Mouse (Mus musculus) thymus, postnatal 10 days (tissue): ENCODE data around the gene Gadd45gip1.

Source experiments
- DNase-seq, 2 experiments: peaks; one replicate each; pipeline ENCODE4 v3.0.0; 2021; ENCODE audit warnings: low spot score in 2 of 2

The Gadd45gip1 gene

DNA sequence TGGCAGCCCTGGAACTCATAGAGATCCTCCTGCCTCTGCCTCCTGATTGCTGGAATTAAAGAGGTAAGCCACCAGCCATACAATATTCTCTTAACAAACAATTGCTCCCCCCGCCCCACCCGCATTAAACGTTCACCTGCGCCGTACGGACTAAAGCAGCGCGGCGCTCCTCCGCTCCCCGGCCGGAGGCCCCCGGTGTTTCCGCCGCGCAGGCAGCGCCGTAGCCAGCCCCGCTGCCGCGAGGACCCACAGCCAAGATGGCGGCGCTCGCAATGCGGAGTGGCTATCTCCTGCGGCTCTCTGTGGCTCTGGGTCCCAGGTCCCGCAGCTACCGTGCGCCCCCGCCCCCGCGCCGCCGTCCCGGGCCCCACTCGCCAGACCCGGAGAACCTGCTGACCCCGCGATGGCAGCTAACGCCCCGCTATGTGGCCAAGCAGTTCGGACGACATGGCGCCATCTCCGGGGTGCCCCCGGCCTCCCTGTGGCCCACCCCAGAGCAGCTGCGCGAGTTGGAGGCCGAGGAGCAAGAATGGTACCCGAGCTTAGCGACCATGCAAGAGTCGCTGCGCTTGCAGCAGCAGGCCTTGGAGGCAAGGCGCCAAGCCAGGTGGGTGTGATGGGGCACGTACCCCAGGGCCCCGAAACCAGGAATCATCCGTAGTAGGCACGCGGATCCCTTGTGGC is 854 bp downstream of the Gadd45gip1 start:
- DNase-seq: peak; percentile 69 to 80

DNA sequence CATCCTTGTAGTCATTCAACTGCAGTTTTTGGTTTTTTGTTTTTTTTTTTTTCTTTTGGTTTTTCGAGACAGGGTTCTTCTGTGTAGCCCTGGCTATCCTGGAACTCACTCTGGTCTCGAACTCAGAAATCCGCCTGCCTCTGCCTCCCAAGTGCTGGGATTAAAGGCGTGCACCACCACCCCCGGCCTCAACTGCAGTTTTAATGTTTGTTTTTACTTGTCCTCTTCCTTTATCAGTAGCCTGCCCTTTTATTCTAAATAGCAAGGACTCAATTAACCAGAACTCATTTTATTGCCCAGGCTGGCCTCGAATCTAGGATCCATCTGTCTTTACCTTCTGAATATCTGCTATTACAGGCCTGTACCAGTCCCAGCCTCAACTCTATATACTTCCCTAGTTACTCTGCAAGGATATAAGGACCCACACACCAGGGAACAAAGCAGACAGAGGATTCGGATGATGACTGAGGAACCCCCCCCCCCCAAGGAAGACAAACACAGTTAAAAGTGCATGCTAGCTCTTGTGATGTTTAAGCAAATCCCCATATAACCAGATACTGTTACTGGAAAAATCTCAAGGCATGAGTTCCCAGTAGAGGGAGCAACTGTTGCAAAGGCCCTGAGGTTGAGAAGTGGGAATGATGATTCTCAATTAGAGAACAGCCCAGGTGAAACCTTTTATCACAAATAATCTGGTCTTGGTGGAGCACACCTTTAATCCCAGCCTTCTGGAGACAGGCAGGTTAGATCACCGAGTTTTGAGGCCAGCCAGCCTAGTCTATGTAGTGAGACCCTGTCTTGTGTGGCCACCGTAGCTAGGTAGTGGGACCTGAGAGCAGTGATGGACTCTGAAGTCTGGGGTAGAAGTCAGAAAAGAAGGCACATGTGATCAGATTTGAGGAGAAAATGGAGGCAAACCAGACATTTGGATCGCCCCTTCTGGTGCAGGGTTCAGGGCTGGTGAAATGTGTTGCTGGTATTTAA is 1.7 kb downstream of the Gadd45gip1 start:
- DNase-seq: no peak

DNA sequence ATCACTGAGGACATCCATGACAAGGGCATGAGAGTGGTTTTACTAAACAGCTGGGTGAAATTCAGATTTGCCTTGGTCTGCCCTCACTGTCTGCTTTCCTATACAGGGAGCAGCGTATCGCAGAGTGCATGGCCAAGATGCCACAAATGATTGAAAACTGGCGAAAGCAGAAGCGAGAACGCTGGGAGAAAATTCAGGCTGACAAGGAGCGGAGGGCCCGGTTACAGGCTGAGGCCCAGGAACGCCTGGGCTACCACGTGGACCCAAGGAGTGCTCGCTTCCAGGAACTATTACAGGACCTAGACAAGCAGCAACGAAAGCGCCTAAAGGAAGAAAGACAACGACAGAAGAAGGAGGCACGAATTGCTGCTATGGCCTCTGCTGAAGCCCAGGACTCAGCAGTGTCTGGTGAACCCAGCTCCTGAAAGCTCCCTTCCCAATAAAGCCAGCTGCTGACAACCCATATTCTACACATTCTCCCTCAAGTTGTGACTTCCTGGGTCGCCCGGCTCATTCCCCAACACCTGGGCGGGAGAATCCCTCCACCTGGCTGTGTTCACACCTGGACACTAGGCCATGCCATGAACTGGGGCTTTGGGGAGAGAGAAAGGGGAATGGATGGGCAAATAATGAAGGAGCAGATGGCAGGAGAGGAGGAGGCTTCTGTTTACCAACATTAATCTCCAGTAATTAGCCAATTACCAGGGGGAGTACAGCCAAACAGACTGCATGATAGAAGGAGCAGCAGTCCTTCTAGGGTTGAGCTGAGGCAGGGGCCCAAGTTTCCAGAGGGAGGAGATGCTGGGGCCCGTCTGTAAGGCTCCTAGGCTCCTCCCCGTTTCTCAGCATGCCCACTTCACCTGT is 2.9 kb downstream of the Gadd45gip1 start:
- DNase-seq: no peak

DNA sequence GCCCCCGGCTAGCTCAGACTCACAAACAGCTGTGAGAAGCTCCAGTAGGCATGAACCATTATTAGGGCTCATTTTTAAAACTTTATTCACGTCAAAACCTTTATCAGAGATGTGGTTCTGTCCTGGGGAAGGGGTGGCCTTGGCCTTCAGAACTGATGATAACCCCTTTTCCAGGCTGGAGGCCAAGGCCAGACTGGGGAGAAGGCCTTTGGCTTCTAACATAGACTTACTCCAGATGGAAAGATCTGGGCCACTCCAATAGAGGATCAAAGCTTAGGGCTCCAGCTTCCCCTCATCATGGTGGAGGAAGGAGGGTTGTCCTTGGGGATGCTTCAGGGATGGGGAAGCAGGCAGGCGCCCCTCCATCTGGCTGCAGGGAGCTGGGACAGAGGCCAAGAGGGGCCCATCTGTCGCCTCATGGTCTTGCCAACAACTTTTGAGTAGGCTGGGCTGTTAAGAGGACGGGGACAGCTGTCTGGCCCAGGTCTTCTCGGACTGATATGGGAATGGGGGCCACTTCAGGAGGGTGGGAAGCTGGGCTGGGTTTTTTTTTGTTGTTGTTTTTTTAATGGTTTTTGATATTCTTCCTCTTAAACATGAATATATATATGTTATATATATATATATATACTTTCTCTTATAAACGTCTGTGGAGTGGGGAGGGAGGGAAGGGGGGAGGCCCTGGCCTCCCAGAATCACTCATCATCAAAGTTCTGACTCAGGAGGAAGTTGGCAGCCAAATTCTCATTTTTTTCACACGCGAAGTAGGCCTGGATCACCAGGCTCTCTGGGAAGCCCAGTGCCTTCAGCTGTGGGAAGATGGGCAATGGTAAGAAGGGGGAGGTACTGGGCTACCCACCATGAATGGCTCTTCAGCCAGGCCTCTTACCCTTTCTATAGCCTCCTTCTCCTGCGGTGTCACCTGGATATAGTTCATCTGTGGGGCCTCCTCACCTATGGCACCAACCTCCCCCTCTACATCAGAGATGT is 3.8 kb downstream of the Gadd45gip1 start:
- no peak for DNase-seq

GRCm38 (mm10) chr8:84837149-84837911 is 6.0 kb downstream of the Gadd45gip1 start:
- DNase-seq: no peak

DNA sequence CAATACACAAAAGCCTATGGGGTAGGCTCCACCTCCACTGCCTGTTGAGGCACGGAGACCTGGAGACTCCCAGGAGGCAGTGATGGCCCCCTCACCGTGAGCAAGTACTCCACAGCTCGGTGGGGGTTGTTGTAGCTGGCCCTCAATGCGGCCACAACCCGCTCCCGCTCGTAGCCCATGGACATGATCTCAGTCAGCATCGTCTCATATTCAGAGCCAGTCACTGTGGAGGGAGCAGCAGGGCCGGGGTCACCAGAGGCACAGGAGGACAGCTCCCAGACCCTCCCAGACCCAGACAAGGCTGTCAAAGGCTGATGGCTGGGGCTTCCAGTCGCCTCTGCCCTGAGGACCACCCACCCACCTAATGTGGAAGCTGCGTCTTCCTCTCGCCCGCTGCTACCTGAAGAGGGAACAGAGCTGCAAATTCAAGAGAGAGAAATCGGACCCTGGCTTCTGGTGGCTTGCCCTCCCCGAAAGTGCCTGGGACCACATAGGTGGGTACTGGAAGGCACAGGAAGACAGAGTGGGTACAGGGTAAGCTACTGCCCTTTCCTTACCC is 6.7 kb downstream of the Gadd45gip1 start:
- DNase-seq: no peak

DNA sequence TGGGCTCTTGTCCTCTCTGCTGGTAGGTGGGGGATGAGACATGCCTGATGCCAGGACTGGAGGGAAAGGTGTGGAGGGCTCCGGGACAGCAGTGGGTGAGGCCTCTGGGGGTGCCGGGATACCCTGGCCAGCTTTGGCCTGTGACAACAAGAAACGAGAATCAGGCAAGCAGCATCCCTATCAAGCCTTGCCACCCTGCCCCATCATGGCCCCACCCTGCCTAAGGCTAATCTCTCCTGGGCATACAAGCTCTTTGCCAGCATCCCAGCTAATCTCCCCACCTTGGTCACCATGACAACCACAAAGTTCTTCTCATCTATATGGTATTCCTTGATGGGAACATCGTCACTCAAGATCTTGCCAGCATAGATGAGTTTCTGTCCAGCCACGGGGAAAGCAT is 7.2 kb downstream of the Gadd45gip1 start:
- DNase-seq: no peak

DNA sequence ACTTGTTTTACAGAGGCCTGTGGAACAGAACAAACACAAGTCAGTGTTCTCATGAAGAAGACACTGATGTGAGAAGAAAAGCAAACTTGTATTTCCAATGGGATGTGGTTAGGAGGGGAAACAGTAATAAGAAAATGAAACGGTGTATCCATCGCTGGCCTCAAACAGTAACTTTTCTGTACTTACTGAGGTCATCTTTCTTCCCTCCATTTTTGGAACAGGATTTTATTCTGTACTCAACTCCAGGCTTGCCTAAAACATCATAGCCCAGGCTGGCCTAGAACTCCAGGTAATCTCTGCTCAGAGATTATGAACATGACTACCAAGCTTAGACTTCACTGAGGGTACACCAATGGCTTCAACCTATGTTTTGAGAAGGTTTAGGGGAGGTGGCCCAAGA is 8.1 kb downstream of the Gadd45gip1 start:
- DNase-seq: no peak

- no peak for DNase-seq
These were observed 8.5 kb downstream of the Gadd45gip1 start for GRCm38 (mm10) chr8:84839875-84840247.

- DNase-seq: peak; percentile 86 to 87
These were observed 9.1 kb downstream of the Gadd45gip1 start, which contains the start of gene Rad23a for GRCm38 (mm10) chr8:84840248-84840999. Rad23a (minus strand) TSS chr8:84840665.

GRCm38 (mm10) chr8:84841514-84841913 is 10.2 kb downstream of the Gadd45gip1 start:
- DNase-seq: no peak

- no peak for DNase-seq
These were observed 13.2 kb downstream of the Gadd45gip1 start for GRCm38 (mm10) chr8:84844397-84845070.

- no peak for DNase-seq
These were observed 14.2 kb downstream of the Gadd45gip1 start for GRCm38 (mm10) chr8:84845355-84846093.

DNA sequence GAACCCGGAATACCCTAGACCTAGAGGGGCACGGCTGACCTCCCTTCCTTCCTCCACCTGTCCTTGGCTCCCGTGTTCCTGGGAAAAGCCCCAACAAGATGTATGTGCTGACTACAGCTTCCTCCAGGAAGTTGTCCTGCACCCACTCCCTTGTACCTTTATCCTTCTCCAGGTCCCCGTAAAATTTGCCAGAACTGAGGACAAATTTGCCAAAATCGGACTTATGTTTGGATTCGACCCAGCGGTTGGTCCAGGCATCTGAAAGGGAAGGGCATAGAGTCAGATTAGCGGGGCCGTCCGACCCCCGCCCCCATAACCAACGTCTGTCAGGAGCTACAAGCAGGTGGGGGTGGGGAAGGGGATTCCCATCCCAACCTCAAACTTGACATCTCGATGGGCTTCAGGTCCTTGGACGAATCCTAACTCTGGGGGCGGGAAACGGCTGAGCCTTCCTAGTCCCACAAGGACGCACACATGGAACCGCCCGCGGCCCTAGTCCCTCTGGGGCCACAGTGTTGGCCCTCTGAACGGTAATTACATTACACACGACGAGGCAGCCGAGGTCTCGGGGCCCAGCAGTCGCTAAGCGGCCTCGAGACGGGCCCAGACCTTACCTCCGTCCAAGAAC is 14.9 kb downstream of the Gadd45gip1 start:
- no peak for DNase-seq

DNA sequence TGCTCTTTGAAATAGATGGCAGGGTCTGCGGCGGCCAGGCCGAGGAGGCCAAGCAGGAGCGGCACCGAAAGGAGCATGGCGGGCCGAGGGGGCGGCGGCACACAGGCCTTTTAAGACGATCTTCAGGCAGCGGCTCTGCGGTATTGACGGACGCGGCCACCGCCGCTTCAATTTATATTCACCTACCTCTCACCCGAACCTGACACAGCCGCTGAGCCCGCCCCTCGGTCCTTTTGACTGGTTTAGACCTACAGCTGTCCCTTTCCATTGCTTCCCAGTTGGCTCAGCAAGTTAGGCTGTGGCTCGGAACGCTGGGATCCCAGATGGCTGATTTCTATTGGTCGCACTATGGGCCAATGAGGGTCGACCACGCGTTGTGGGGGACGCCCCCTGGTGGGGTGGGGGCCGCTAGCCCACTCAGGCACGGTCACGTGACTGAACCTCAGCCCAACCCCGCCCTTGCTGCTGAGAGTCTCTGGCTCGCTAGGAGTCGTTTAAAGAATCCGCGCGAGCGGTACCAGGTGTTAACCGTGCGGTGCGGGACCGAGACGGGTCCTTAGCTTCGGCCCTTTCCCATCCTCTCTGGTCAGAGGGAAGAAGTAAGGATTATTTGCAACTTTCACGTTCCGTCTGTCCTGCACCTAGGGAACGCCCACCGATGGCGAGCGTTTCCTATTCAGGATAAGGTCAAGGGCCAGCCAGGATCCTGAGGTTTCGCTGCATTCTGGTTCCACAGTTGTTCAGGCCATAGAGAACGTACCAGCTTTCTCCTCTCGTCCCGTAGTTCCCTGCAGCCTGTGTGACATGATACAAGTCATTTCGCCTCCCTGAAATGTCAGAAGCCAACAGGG is 15.6 kb downstream of the Gadd45gip1 start, which contains the start of gene Calr:
Calr (minus strand) TSS at position 213 of the 851 bp plus-strand sequence.
- DNase-seq: peak; percentile 100
